Mouse (Mus musculus) heart, postnatal 25 days (tissue): ENCODE results near the gene Serpina9. TPM values are rescaled to one million over a fixed set of nuclear protein-coding genes. Genes with fewer than 3 reads are reported as not detected.

Source experiments
- DNase-seq: peaks from one replicate; pipeline ENCODE4 v3.0.0; 2022; ENCODE audit warnings: low spot score
- intact Hi-C: fragments of 180-260 bp; cut with DNase I; formaldehyde crosslinking; loops from one replicate; pipeline ENCODE4 v1.15.1; 2025
- total RNA-seq, 2 experiments: library from RNA; stranded (reverse); gene quantifications; 2 replicates each; pipeline ENCODE4 v1.2.3; 2021

Gene Serpina9
- under 1 TPM; 0.08 to 0.13 TPM for total RNA-seq

- intact Hi-C loops, result no loop called here
- no peak for DNase-seq
Observed at GRCm38 (mm10) chr12:104013620-104014019, at the start of gene Serpina9. Gene Serpina9, minus strand, starts transcription at chr12:104013755.

GRCm38 (mm10) chr12:104061862-104062261 lies 48.3 kb upstream of the Serpina9 start:
- intact Hi-C loops, result no loop called here
- no peak for DNase-seq

- DNase-seq, result no peak
- intact Hi-C loops, result no loop called here
Observed at GRCm38 (mm10) chr12:104060126-104060525, 46.6 kb upstream of the Serpina9 start.

- intact Hi-C loops, result no loop called here
- DNase-seq, result no peak
Observed at GRCm38 (mm10) chr12:104057531-104057930, 44.0 kb upstream of the Serpina9 start.

GRCm38 (mm10) chr12:104057050-104057449 lies 43.5 kb upstream of the Serpina9 start:
- no peak for DNase-seq
- intact Hi-C loops, result no loop called here

GRCm38 (mm10) chr12:104055755-104056154 lies 42.2 kb upstream of the Serpina9 start:
- intact Hi-C loops, result no loop called here
- no peak for DNase-seq

GRCm38 (mm10) chr12:104053995-104054394 lies 40.4 kb upstream of the Serpina9 start:
- intact Hi-C loops, result no loop called here
- DNase-seq, result no peak

GRCm38 (mm10) chr12:104045713-104046112 lies 32.2 kb upstream of the Serpina9 start:
- intact Hi-C loops, result no loop called here
- DNase-seq, result no peak

GRCm38 (mm10) chr12:104044343-104044742 lies 30.8 kb upstream of the Serpina9 start, which contains the start of gene Serpina12:
Gene Serpina12, minus strand, starts transcription at chr12:104044443.
- intact Hi-C loops, result no loop called here
- no peak for DNase-seq

GRCm38 (mm10) chr12:104042753-104043152 lies 29.2 kb upstream of the Serpina9 start:
- DNase-seq, result no peak
- intact Hi-C loops, result no loop called here

- intact Hi-C loops, result no loop called here
- DNase-seq, result peak; percentile 58
Observed at GRCm38 (mm10) chr12:104041401-104041800, 27.8 kb upstream of the Serpina9 start.

GRCm38 (mm10) chr12:104038181-104038580 lies 24.6 kb upstream of the Serpina9 start:
- intact Hi-C loops, result no loop called here

GRCm38 (mm10) chr12:104033752-104034151 lies 20.2 kb upstream of the Serpina9 start:
- intact Hi-C loops, result loop anchor here (5.0 kb wide), 1 partner anchor 34 kb away; no protein-coding TSS in a partner anchor
- DNase-seq, result no peak

More at GRCm38 (mm10) chr12:104038181-104038580, 24.6 kb upstream of the Serpina9 start:
- DNase-seq, result no peak

GRCm38 (mm10) chr12:104029986-104030385 lies 16.4 kb upstream of the Serpina9 start:
- intact Hi-C loops, result loop anchor here (1.0 to 5.0 kb wide), 2 partner anchors 35 to 37 kb away; no protein-coding TSS in a partner anchor

GRCm38 (mm10) chr12:104015280-104015679 lies 1.7 kb upstream of the Serpina9 start:
- intact Hi-C loops, result no loop called here
- DNase-seq, result no peak

More at GRCm38 (mm10) chr12:104029986-104030385, 16.4 kb upstream of the Serpina9 start:
- no peak for DNase-seq

GRCm38 (mm10) chr12:104004689-104005088 lies 8.9 kb downstream of the Serpina9 start:
- intact Hi-C loops, result no loop called here
- DNase-seq, result no peak

GRCm38 (mm10) chr12:104003238-104003612 lies 10.3 kb downstream of the Serpina9 start:
- DNase-seq, result no peak
- intact Hi-C loops, result no loop called here

- peak; percentile 26 for DNase-seq
- intact Hi-C loops, result no loop called here
Observed at GRCm38 (mm10) chr12:104002569-104003237, 10.9 kb downstream of the Serpina9 start.

- no peak for DNase-seq
Observed at GRCm38 (mm10) chr12:104000594-104000993, 13.0 kb downstream of the Serpina9 start.

GRCm38 (mm10) chr12:103999611-104000010 lies 13.9 kb downstream of the Serpina9 start:
- intact Hi-C loops, result no loop called here
- no peak for DNase-seq

More at GRCm38 (mm10) chr12:104000594-104000993, 13.0 kb downstream of the Serpina9 start:
- intact Hi-C loops, result no loop called here

GRCm38 (mm10) chr12:103996513-103996912 lies 17.0 kb downstream of the Serpina9 start:
- intact Hi-C loops, result no loop called here
- no peak for DNase-seq
